Mouse (Mus musculus) MEL (cell line): Measurements from ENCODE around the gene Tbc1d30.

Experiments
- CTCF ChIP-seq, 3 experiments: IDR thresholded peaks in 2 of 3; conservative IDR thresholded peaks in 1 of 3; 2 replicates each; pipeline ENCODE4 v1.5.1; 2011 to 2012; ENCODE audit warnings: low read length in 3 of 3, low read depth in 2 of 3, mild to moderate bottlenecking in 2 of 3, improper control_type of control experiment in 1 of 3, inconsistent platforms in 1 of 3, mixed read lengths in 1 of 3, moderate library complexity in 1 of 3; ENCODE audit not compliant: control insufficient read depth in 1 of 3, insufficient read depth in 1 of 3, poor library complexity in 1 of 3, severe bottlenecking in 1 of 3
- EP300 ChIP-seq, 2 experiments: IDR thresholded peaks; 2 replicates each; pipeline ENCODE4 v1.6.1; 2011; ENCODE audit warnings: improper control_type of control experiment in 2 of 2, low read length in 2 of 2, low read depth in 1 of 2, mild to moderate bottlenecking in 1 of 2
- GATA1 ChIP-seq: IDR thresholded peaks from 2 replicates; pipeline ENCODE4 v1.6.1; 2011; ENCODE audit warnings: low read depth, low read length, improper control_type of control experiment
- MAFK ChIP-seq: IDR thresholded peaks from 2 replicates; pipeline ENCODE4 v1.6.1; 2011; ENCODE audit warnings: low read depth, mild to moderate bottlenecking, low read length, improper control_type of control experiment, borderline replicate concordance
- MAZ ChIP-seq: IDR thresholded peaks from 2 replicates; pipeline ENCODE4 v1.6.1; 2012; ENCODE audit warnings: low read depth, mild to moderate bottlenecking, inconsistent platforms, low read length, improper control_type of control experiment
- POLR2A ChIP-seq, 2 experiments: IDR thresholded peaks; 2 replicates each; pipeline ENCODE4 v1.6.1; 2011 to 2012; ENCODE audit warnings: low read length in 2 of 2, mild to moderate bottlenecking in 2 of 2, control low read depth in 1 of 2, improper control_type of control experiment in 1 of 2, low read depth in 1 of 2, moderate library complexity in 1 of 2; ENCODE audit not compliant: control insufficient read depth in 1 of 2, insufficient read depth in 1 of 2, poor library complexity in 1 of 2
- SIN3A ChIP-seq: IDR thresholded peaks from 2 replicates; pipeline ENCODE4 v1.6.1; 2012; ENCODE audit warnings: low read length, improper control_type of control experiment, inconsistent platforms
- USF2 ChIP-seq, 2 experiments: IDR thresholded peaks; 2 replicates each; pipeline ENCODE4 v1.6.1; 2011 to 2012; ENCODE audit warnings: improper control_type of control experiment in 2 of 2, low read length in 2 of 2, borderline replicate concordance in 1 of 2, inconsistent platforms in 1 of 2, low read depth in 1 of 2, mild to moderate bottlenecking in 1 of 2; ENCODE audit not compliant: insufficient read depth in 1 of 2
- ZC3H11A ChIP-seq: IDR thresholded peaks from 2 replicates; pipeline ENCODE4 v1.6.1; 2012; ENCODE audit warnings: low read depth, mild to moderate bottlenecking, inconsistent platforms, low read length, improper control_type of control experiment

DNA sequence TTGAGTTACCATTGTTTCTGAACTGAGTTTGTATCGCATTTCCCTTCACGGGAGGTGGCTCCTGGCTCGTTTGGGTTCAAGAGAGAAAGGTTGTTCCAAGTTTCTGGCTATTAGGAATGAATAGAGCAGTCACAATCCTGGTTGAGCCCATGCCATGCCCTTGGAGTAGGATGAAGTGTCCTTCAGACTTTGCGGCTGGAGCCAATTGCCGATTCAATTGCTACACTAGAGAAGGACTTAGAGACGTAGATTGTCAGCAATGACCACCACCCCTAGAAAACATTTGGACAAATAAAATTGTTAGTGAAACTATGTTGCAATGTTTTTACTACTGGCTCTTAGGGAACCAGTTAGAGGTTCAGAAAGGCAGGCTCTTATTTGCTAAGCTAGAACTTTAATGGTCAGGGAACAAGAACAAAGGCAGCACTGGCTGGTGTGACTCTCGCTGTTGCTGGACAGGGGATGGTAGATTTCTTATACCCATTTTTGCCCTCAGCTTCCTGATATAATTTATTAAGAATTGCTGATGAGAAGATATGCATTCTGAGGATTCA is 32.6 kb downstream of the Tbc1d30 start:
- no peak for TF ChIP-seq USF2 (IDR thresholded peaks at IDR 0.05; ENCODE audit: borderline replicate concordance in 1 of 2, insufficient read depth in 1 of 2, low read depth in 1 of 2, low read length in 2 of 2)
- no peak for TF ChIP-seq CTCF (IDR thresholded peaks at IDR 0.05 in 2 of 3, conservative IDR thresholded peaks at IDR 0.05 in 1 of 3; ENCODE audit: control insufficient read depth in 1 of 3, insufficient read depth in 1 of 3, low read depth in 2 of 3, low read length in 3 of 3, poor library complexity in 1 of 3, severe bottlenecking in 1 of 3)
- no peak for TF ChIP-seq MAFK
- TF ChIP-seq GATA1, result no peak
- no peak for TF ChIP-seq SIN3A
- TF ChIP-seq EP300 (IDR thresholded peaks at IDR 0.05; ENCODE audit: low read depth in 1 of 2, low read length in 2 of 2), result no peak
- no peak for TF ChIP-seq POLR2A (IDR thresholded peaks at IDR 0.05; ENCODE audit: control insufficient read depth in 1 of 2, insufficient read depth in 1 of 2, low read depth in 1 of 2, low read length in 2 of 2, poor library complexity in 1 of 2)
- TF ChIP-seq ZC3H11A, result no peak
- no peak for TF ChIP-seq MAZ
